Mouse (Mus musculus) lung, postnatal 0 days (tissue): ENCODE results near the gene Wfikkn2. TPM values are rescaled to one million over a fixed set of nuclear protein-coding genes. Genes with fewer than 3 reads are reported as not detected.

Experiments used
- ATAC-seq: fragments of 200-750 bp; cut with Nextera tagmentation; 2 replicates; pipeline ENCODE4 v1.8.0; 2017; ENCODE audit warnings: moderate library complexity
- DNase-seq: peaks from one replicate; pipeline ENCODE4 v3.0.0-alpha.2; 2016; ENCODE audit warnings: low spot score
- H3K27ac ChIP-seq: fragments of 300-500 bp; sonication (generic); 2 replicates; pipeline ENCODE4 v1.5.1; 2014; ENCODE audit warnings: antibody characterized with exemption, mild to moderate bottlenecking, low read length, mixed read lengths
- H3K27me3 ChIP-seq: fragments of 300-500 bp; sonication (generic); replicated peaks from 2 replicates; pipeline ENCODE4 v1.6.1; 2014; ENCODE audit warnings: low read length, mixed read lengths; ENCODE audit not compliant: insufficient read depth
- H3K36me3 ChIP-seq: fragments of 300-500 bp; sonication (generic); 2 replicates; pipeline ENCODE4 v1.6.1; 2014; ENCODE audit warnings: low read length, mixed read lengths; ENCODE audit not compliant: insufficient read depth
- H3K4me1 ChIP-seq: fragments of 300-500 bp; sonication (generic); 2 replicates; pipeline ENCODE4 v1.6.1; 2014; ENCODE audit warnings: antibody characterized with exemption, low read depth, low read length, mixed read lengths; ENCODE audit not compliant: insufficient read depth
- H3K4me2 ChIP-seq: fragments of 300-500 bp; sonication (generic); replicated peaks from 2 replicates; pipeline ENCODE4 v1.6.1; 2014; ENCODE audit warnings: low read depth, mild to moderate bottlenecking, low read length, moderate library complexity, mixed read lengths
- H3K4me3 ChIP-seq: fragments of 300-500 bp; sonication (generic); 2 replicates; pipeline ENCODE4 v1.5.1; 2014; ENCODE audit warnings: low read depth, low read length
- H3K9ac ChIP-seq: fragments of 300-500 bp; sonication (generic); replicated peaks from 2 replicates; pipeline ENCODE4 v1.6.1; 2014; ENCODE audit warnings: low read depth, mild to moderate bottlenecking
- H3K9me3 ChIP-seq: fragments of 300-500 bp; sonication (generic); 2 replicates; pipeline ENCODE4 v1.6.1; 2016; ENCODE audit warnings: low read length, mixed read lengths
- CTCF ChIP-seq: IDR thresholded peaks from 2 replicates; pipeline ENCODE4 v1.5.1; 2016; ENCODE audit warnings: antibody characterized with exemption, mild to moderate bottlenecking
- EP300 ChIP-seq: IDR thresholded peaks from 2 replicates; pipeline ENCODE4 v1.6.1; 2016; ENCODE audit warnings: antibody characterized with exemption, mild to moderate bottlenecking, control low read depth
- WGBS: fragments of 180-500 bp; shearing (Covaris S2); extraction: QIAGEN DNeasy Blood & Tissue Kit; methylation state at CpG from one replicate; pipeline ENCODE4 v1.1.7; 2014; 5-methylcytosine and 5-hydroxymethylcytosine counted together
- polyA plus RNA-seq: library from polyadenylated mRNA; unstranded; fragments of >200 nt; fragmentation: Nextera tagmentation; extraction: Ambion mirVana; gene quantifications from 2 replicates; pipeline ENCODE4 v1.2.1, GENCODE M21; 2015

Gene Wfikkn2
- polyA plus RNA-seq, 1 experiment from 2014 or later: 0.60 TPM

- TF ChIP-seq EP300 (no peak), CTCF (no peak)
- ATAC-seq: no peak
- no peak for DNase-seq
- H3K36me3 ChIP-seq: no peaks in the 10 kb centered on the region
- H3K9me3 ChIP-seq: no peaks in the 10 kb centered on the region
- 42% methylated on average over 8 of the region's 8 CpGs for WGBS
- no peaks in the 10 kb centered on the region for H3K4me1 ChIP-seq
- no peak overlapping the region for H3K4me3 ChIP-seq
- H3K27me3 ChIP-seq: no peaks in the 10 kb centered on the region
- no peak overlapping the region for H3K4me2 ChIP-seq
- no peak overlapping the region for H3K27ac ChIP-seq
- no peak overlapping the region for H3K9ac ChIP-seq
Measured at GRCm38 (mm10) chr11:94230244-94230643, 15.6 kb downstream of the Wfikkn2 start.

GRCm38 (mm10) chr11:94229207-94229960 is 16.4 kb downstream of the Wfikkn2 start:
- ATAC-seq: no peak
- DNase-seq: no peak
- H3K36me3 ChIP-seq: no peaks in the 10 kb centered on the region
- H3K4me1 ChIP-seq: no peaks in the 10 kb centered on the region
- no peaks in the 10 kb centered on the region for H3K27me3 ChIP-seq
- no peak overlapping the region for H3K4me3 ChIP-seq
- no peaks in the 10 kb centered on the region for H3K9me3 ChIP-seq
- no peak overlapping the region for H3K4me2 ChIP-seq
- WGBS: 59% methylated on average over 5 of the region's 5 CpGs
- H3K27ac ChIP-seq: no peak overlapping the region
- no peak for TF ChIP-seq EP300
- TF ChIP-seq CTCF: no peak
- no peak overlapping the region for H3K9ac ChIP-seq

- Histone ChIP-seq H3K27me3 (no peaks in the 10 kb centered on the region), H3K27ac (no peak overlapping the region), H3K9me3 (no peaks in the 10 kb centered on the region), H3K4me1 (no peaks in the 10 kb centered on the region), H3K4me2 (no peak overlapping the region), H3K9ac (no peak overlapping the region), H3K36me3 (no peaks in the 10 kb centered on the region), H3K4me3 (no peak overlapping the region)
- TF ChIP-seq EP300: no peak
- TF ChIP-seq CTCF: no peak
- ATAC-seq: no peak
- no peak for DNase-seq
- 52% methylated on average over 9 of the region's 9 CpGs for WGBS
Measured at GRCm38 (mm10) chr11:94228416-94228815, 17.4 kb downstream of the Wfikkn2 start.

- peak; percentile 75 for TF ChIP-seq CTCF
- peak; percentile 76 for TF ChIP-seq EP300
- Histone ChIP-seq H3K36me3 (no peaks in the 10 kb centered on the region), H3K4me1 (no peaks in the 10 kb centered on the region), H3K4me3 (no peak overlapping the region), H3K27ac (no peak overlapping the region), H3K4me2 (peak overlapping the region; percentile 14; the same call in 1 of the 2 replicates), H3K9ac (no peak overlapping the region), H3K27me3 (no peaks in the 10 kb centered on the region), H3K9me3 (no peaks in the 10 kb centered on the region)
- ATAC-seq (peak; percentile 95), DNase-seq (peak; percentile 98)
- WGBS: 15% methylated on average over 7 of the region's 7 CpGs
Measured at GRCm38 (mm10) chr11:94225985-94226384, 19.8 kb downstream of the Wfikkn2 start.

- no peak for DNase-seq
- no peaks in the 10 kb centered on the region for H3K27me3 ChIP-seq
Measured at GRCm38 (mm10) chr11:94223531-94223930, 22.3 kb downstream of the Wfikkn2 start.

GRCm38 (mm10) chr11:94221257-94221656 is 24.5 kb downstream of the Wfikkn2 start:
- Histone ChIP-seq H3K9ac (no peak overlapping the region), H3K4me3 (no peak overlapping the region)
- 79% methylated on average over 7 of the region's 7 CpGs for WGBS

More at GRCm38 (mm10) chr11:94223531-94223930, 22.3 kb downstream of the Wfikkn2 start:
- Histone ChIP-seq H3K4me3 (no peak overlapping the region), H3K9me3 (no peaks in the 10 kb centered on the region), H3K4me2 (no peak overlapping the region), H3K9ac (no peak overlapping the region), H3K4me1 (no peaks in the 10 kb centered on the region), H3K27ac (no peak overlapping the region), H3K36me3 (no peaks in the 10 kb centered on the region)
- TF ChIP-seq EP300: no peak
- TF ChIP-seq CTCF: no peak
- ATAC-seq: no peak
- WGBS: 62% methylated on average over 9 of the region's 9 CpGs

More at GRCm38 (mm10) chr11:94221257-94221656, 24.5 kb downstream of the Wfikkn2 start:
- Histone ChIP-seq H3K36me3 (no peaks in the 10 kb centered on the region), H3K27ac (no peak overlapping the region), H3K4me1 (no peaks in the 10 kb centered on the region), H3K4me2 (no peak overlapping the region), H3K9me3 (no peaks in the 10 kb centered on the region), H3K27me3 (no peaks in the 10 kb centered on the region)
- no peak for ATAC-seq
- no peak for TF ChIP-seq CTCF
- TF ChIP-seq EP300: no peak
- no peak for DNase-seq
